Mouse (Mus musculus): Measurements from ENCODE around the gene Kcnh1.

- TF ChIP-seq CTCF (IDR thresholded peaks at IDR 0.05; ENCODE audit: low read depth, low read length), result no peak
- TF ChIP-seq POLR2A (IDR thresholded peaks at IDR 0.05; ENCODE audit: insufficient read depth, low read length), result no peak
These were observed 116.5 kb downstream of the Kcnh1 start for GRCm38 (mm10) chr1:192307055-192307454.

Measured in ES-Bruce4 (cell line).